Mouse (Mus musculus): ENCODE data around the gene Serac1. TPM values are rescaled to one million over a fixed set of nuclear protein-coding genes. Genes with fewer than 3 reads are reported as not detected.

The Serac1 gene
- polyA plus RNA-seq, 1 experiment from 2014 or later = 9.8 TPM

GRCm38 (mm10) chr17:6106361-6107014, 26.9 kb upstream of the Serac1 start, which contains the start of gene Tulp4:
Gene Tulp4 (plus strand): TSS chr17:6106437.
- peak within 1 kb of the TSS; percentile 87 for H3K4me2 ChIP-seq
- H3K27me3 ChIP-seq = 0 out of 2 replicates have a peak, but pooled peaks cover 3% of the 10 kb centered on the region
- under 1% methylated on average over 46 of the region's 76 CpGs for WGBS
- peak within 1 kb of the TSS; percentile 99 for H3K9ac ChIP-seq
- peak within 1 kb of the TSS; percentile 85 for H3K4me3 ChIP-seq
- H3K27ac ChIP-seq (replicated peaks) = peak within 1 kb of the TSS; percentile 99
- peaks cover 45% of the 10 kb centered on the region for H3K4me1 ChIP-seq (replicated peaks)
- peak; percentile 99 for ATAC-seq (ENCODE audit: low read depth)
- H3K36me3 ChIP-seq = peaks cover 8% of the 10 kb centered on the region; the same call in 1 of the 2 replicates
- H3K9me3 ChIP-seq = no peaks in the 10 kb centered on the region

- peaks cover 18% of the 10 kb centered on the region for H3K4me1 ChIP-seq (replicated peaks)
- WGBS = 84% methylated on average over 6 of the region's 6 CpGs
Observed at GRCm38 (mm10) chr17:6103566-6103965, 24.0 kb upstream of the Serac1 start.

GRCm38 (mm10) chr17:6102287-6102686, 22.7 kb upstream of the Serac1 start:
- H3K4me3 ChIP-seq = no peak overlapping the region
- no peak overlapping the region for H3K4me2 ChIP-seq
- no peak overlapping the region for H3K27ac ChIP-seq (replicated peaks)
- WGBS = 89% methylated on average over 3 of the region's 3 CpGs
- no peaks in the 10 kb centered on the region for H3K36me3 ChIP-seq
- H3K27me3 ChIP-seq = 0 out of 2 replicates have a peak, but pooled peaks cover 3% of the 10 kb centered on the region
- H3K9ac ChIP-seq = no peak overlapping the region
- no peaks in the 10 kb centered on the region for H3K9me3 ChIP-seq
- peaks cover 8% of the 10 kb centered on the region; the same call in 1 of the 2 replicates for H3K4me1 ChIP-seq (replicated peaks)
- ATAC-seq (ENCODE audit: low read depth) = no peak

More at GRCm38 (mm10) chr17:6103566-6103965, 24.0 kb upstream of the Serac1 start:
- no peak overlapping the region for H3K4me3 ChIP-seq
- no peak overlapping the region for H3K4me2 ChIP-seq
- H3K9ac ChIP-seq = no peak overlapping the region
- 0 out of 2 replicates have a peak, but pooled peaks cover 3% of the 10 kb centered on the region for H3K27me3 ChIP-seq
- no peak overlapping the region for H3K27ac ChIP-seq (replicated peaks)
- no peaks in the 10 kb centered on the region for H3K9me3 ChIP-seq
- H3K36me3 ChIP-seq = no peaks in the 10 kb centered on the region
- ATAC-seq (ENCODE audit: low read depth) = no peak

- no peak for ATAC-seq (ENCODE audit: low read depth)
- no peaks in the 10 kb centered on the region for H3K36me3 ChIP-seq
- no peak overlapping the region for H3K27ac ChIP-seq (replicated peaks)
- H3K4me2 ChIP-seq = no peak overlapping the region
- WGBS = 29% methylated on average over 4 of the region's 4 CpGs
- H3K9ac ChIP-seq = no peak overlapping the region
- no peaks in the 10 kb centered on the region for H3K27me3 ChIP-seq
- no peak overlapping the region for H3K4me3 ChIP-seq
- no peaks in the 10 kb centered on the region for H3K9me3 ChIP-seq
- no peaks in the 10 kb centered on the region for H3K4me1 ChIP-seq (replicated peaks)
Observed at GRCm38 (mm10) chr17:6097884-6098283, 18.3 kb upstream of the Serac1 start.

GRCm38 (mm10) chr17:6095579-6095978, 16.0 kb upstream of the Serac1 start:
- H3K36me3 ChIP-seq = 0 out of 2 replicates have a peak, but pooled peaks cover 7% of the 10 kb centered on the region
- H3K4me3 ChIP-seq = no peak overlapping the region
- no peak overlapping the region for H3K9ac ChIP-seq
- ATAC-seq (ENCODE audit: low read depth) = no peak
- no peaks in the 10 kb centered on the region for H3K27me3 ChIP-seq
- no peaks in the 10 kb centered on the region for H3K9me3 ChIP-seq
- no peak overlapping the region for H3K27ac ChIP-seq (replicated peaks)
- no peak overlapping the region for H3K4me2 ChIP-seq
- no peaks in the 10 kb centered on the region for H3K4me1 ChIP-seq (replicated peaks)

GRCm38 (mm10) chr17:6091604-6092003, 12.1 kb upstream of the Serac1 start:
- H3K9me3 ChIP-seq = no peaks in the 10 kb centered on the region
- H3K9ac ChIP-seq = no peak overlapping the region
- no peak overlapping the region for H3K4me3 ChIP-seq
- no peak for ATAC-seq (ENCODE audit: low read depth)
- 90% methylated on average over 6 of the region's 6 CpGs for WGBS
- H3K4me1 ChIP-seq (replicated peaks) = no peaks in the 10 kb centered on the region
- peaks cover 22% of the 10 kb centered on the region for H3K36me3 ChIP-seq
- H3K27me3 ChIP-seq = no peaks in the 10 kb centered on the region
- no peak overlapping the region for H3K4me2 ChIP-seq
- H3K27ac ChIP-seq (replicated peaks) = no peak overlapping the region

- 93% methylated on average over 5 of the region's 5 CpGs for WGBS
- H3K4me1 ChIP-seq (replicated peaks) = peaks cover 22% of the 10 kb centered on the region
- no peak overlapping the region for H3K9ac ChIP-seq
- ATAC-seq (ENCODE audit: low read depth) = no peak
- peaks cover 42% of the 10 kb centered on the region for H3K36me3 ChIP-seq
- no peak overlapping the region for H3K4me3 ChIP-seq
- no peak overlapping the region for H3K4me2 ChIP-seq
- no peaks in the 10 kb centered on the region for H3K9me3 ChIP-seq
- no peak overlapping the region for H3K27ac ChIP-seq (replicated peaks)
- H3K27me3 ChIP-seq = no peaks in the 10 kb centered on the region
Observed at GRCm38 (mm10) chr17:6083323-6083890, 3.9 kb upstream of the Serac1 start.

GRCm38 (mm10) chr17:6073405-6073804, 6.1 kb downstream of the Serac1 start:
- peaks cover 55% of the 10 kb centered on the region for H3K36me3 ChIP-seq
- WGBS = 21% methylated on average over 7 of the region's 7 CpGs
- no peak for ATAC-seq (ENCODE audit: low read depth)

GRCm38 (mm10) chr17:6069866-6070265, 9.7 kb downstream of the Serac1 start:
- 93% methylated on average over 6 of the region's 6 CpGs for WGBS
- peaks cover 85% of the 10 kb centered on the region for H3K36me3 ChIP-seq
- no peak for ATAC-seq (ENCODE audit: low read depth)

More at GRCm38 (mm10) chr17:6073405-6073804, 6.1 kb downstream of the Serac1 start:
- Histone ChIP-seq H3K9me3 (no peaks in the 10 kb centered on the region), H3K4me1 (replicated peaks) (peaks cover 9% of the 10 kb centered on the region), H3K4me2 (no peak overlapping the region), H3K27me3 (no peaks in the 10 kb centered on the region), H3K4me3 (no peak overlapping the region), H3K27ac (replicated peaks) (no peak overlapping the region), H3K9ac (no peak overlapping the region)

GRCm38 (mm10) chr17:6067613-6068012, 11.9 kb downstream of the Serac1 start:
- H3K36me3 ChIP-seq = peaks cover 93% of the 10 kb centered on the region
- H3K27me3 ChIP-seq = no peaks in the 10 kb centered on the region
- H3K9ac ChIP-seq = no peak overlapping the region
- no peak overlapping the region for H3K4me3 ChIP-seq
- no peak overlapping the region for H3K4me2 ChIP-seq
- WGBS = 97% methylated on average over 7 of the region's 7 CpGs
- no peak for ATAC-seq (ENCODE audit: low read depth)
- no peaks in the 10 kb centered on the region for H3K9me3 ChIP-seq
- no peaks in the 10 kb centered on the region for H3K4me1 ChIP-seq (replicated peaks)
- H3K27ac ChIP-seq (replicated peaks) = no peak overlapping the region

More at GRCm38 (mm10) chr17:6069866-6070265, 9.7 kb downstream of the Serac1 start:
- no peaks in the 10 kb centered on the region for H3K9me3 ChIP-seq
- H3K4me1 ChIP-seq (replicated peaks) = no peaks in the 10 kb centered on the region
- no peak overlapping the region for H3K27ac ChIP-seq (replicated peaks)
- no peak overlapping the region for H3K4me3 ChIP-seq
- no peak overlapping the region for H3K4me2 ChIP-seq
- H3K9ac ChIP-seq = no peak overlapping the region
- H3K27me3 ChIP-seq = no peaks in the 10 kb centered on the region

GRCm38 (mm10) chr17:6066021-6066420, 13.5 kb downstream of the Serac1 start:
- Histone ChIP-seq H3K4me1 (replicated peaks) (no peaks in the 10 kb centered on the region), H3K4me3 (no peak overlapping the region), H3K27ac (replicated peaks) (no peak overlapping the region), H3K4me2 (no peak overlapping the region), H3K9me3 (no peaks in the 10 kb centered on the region), H3K27me3 (no peaks in the 10 kb centered on the region), H3K36me3 (peaks cover 83% of the 10 kb centered on the region), H3K9ac (no peak overlapping the region)
- ATAC-seq (ENCODE audit: low read depth) = no peak
- 93% methylated on average over 2 of the region's 2 CpGs for WGBS

- Histone ChIP-seq H3K4me1 (replicated peaks) (no peaks in the 10 kb centered on the region), H3K4me2 (no peak overlapping the region), H3K27ac (replicated peaks) (no peak overlapping the region), H3K9ac (no peak overlapping the region), H3K27me3 (no peaks in the 10 kb centered on the region), H3K4me3 (no peak overlapping the region), H3K36me3 (peaks cover 79% of the 10 kb centered on the region), H3K9me3 (no peaks in the 10 kb centered on the region)
- no peak for ATAC-seq (ENCODE audit: low read depth)
- 92% methylated on average over 5 of the region's 5 CpGs for WGBS
Observed at GRCm38 (mm10) chr17:6063532-6063931, 16.0 kb downstream of the Serac1 start.
